Mouse (Mus musculus): Measurements from ENCODE around the gene H2-T22.
"Not testable (repeated sequence)": the region's sequence is repeated elsewhere in the genome, so short reads cannot be mapped to it uniquely, and the experiment has no call there.

Gene H2-T22

GRCm38 (mm10) chr17:36030046-36030702, 12.4 kb downstream of the H2-T22 start:
- DNase-seq (ENCODE audit: low spot score in 2 of 2): not testable (repeated sequence)

- DNase-seq (ENCODE audit: low spot score in 2 of 2): no peak
Observed at GRCm38 (mm10) chr17:36028879-36029619, 13.5 kb downstream of the H2-T22 start.

- DNase-seq (ENCODE audit: low spot score in 2 of 2): no peak
Observed at GRCm38 (mm10) chr17:36027663-36028062, 14.9 kb downstream of the H2-T22 start.

DNA sequence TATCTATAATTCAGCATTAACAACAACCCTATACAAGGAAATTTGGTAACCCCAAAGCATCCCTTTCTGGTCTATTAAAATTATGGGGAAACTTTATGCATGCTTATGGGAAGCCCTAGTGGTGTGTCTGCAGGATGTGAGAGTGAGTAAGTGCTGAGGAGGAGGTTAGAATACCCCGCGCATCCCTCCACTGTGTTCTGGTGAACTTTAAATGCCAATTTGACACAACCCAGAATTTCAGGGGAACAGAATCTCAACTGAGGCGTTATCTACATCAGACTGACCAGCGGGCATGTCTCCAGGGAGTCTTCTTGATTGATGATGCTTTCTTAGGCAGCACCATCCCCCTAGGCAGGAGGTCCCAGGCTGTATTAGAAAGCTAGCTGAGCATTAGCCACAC, 16.6 kb downstream of the H2-T22 start:
- no peak for DNase-seq (ENCODE audit: low spot score in 2 of 2)

- no peak for DNase-seq (ENCODE audit: low spot score in 2 of 2)
Observed at GRCm38 (mm10) chr17:36025197-36025596, 17.4 kb downstream of the H2-T22 start.

DNA sequence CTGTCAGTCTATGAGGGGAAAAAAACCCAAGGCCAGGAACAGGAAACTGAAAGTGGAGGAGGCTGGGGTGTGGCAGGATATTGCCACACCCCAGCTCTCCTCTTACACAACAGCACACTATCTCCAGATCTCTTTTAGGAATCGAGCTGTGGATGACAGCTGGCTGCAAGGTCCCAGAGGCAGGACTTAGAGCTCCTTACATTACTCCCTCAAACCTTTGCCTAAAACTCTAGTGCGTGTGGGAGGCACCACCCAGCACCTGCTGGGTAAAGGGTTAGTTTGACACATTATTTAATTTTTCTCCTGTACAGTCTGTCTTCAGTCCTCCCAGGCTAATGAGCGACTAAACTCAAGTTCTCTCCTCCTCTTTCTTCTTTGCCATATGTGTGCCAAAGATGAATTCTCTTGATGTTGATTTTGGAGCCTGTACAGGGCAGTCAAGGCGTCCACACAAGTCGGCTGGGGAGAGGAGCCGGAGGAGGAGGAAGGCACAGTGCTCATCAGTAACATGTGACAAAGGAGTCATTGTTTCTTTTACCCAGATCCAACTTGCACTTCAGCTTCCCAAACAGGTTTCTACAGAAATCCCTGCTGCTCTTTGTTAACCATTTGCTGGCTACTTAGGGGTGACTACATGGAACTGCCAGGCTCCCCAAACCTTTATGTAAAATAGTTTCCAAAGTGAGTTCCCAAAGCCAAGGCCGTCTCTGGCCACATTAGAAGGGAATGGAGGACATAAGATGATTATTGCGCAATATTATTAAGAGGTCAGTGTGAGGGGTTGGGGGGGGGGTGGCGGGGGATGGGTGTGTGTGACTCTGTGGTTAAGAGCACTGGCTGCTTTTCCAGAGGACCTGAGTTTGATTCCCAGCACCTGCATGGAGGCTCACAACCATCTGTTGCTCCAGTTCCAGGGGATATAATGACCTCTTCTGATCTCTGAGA, 18.6 kb downstream of the H2-T22 start:
- peak in 1 of 2 experiments; percentile 21 for DNase-seq (ENCODE audit: low spot score in 2 of 2)

DNA sequence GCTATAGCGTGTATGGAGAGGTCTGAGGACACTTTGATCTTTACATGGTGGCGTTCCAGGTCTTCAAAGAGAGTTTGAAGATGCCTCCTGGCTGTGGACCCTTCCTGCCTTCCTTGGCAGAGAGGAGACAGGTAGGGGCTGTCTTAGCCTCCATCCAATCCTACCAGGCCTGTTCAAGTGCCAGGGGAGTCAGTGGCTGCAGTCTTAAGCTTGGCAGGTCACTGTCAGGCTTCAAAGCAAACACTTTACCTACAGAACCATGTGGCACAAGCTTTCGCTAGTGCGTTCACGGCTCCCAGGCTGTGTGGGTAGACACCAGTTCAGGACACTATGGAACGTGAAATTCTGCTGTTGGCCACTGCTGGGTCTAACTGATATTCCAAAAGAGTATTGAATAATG, 19.6 kb downstream of the H2-T22 start:
- no peak for DNase-seq (ENCODE audit: low spot score in 2 of 2)

GRCm38 (mm10) chr17:36022098-36022497, 20.4 kb downstream of the H2-T22 start:
- DNase-seq (ENCODE audit: low spot score in 2 of 2): no peak

GRCm38 (mm10) chr17:36021309-36021708, 21.2 kb downstream of the H2-T22 start:
- no peak for DNase-seq (ENCODE audit: low spot score in 2 of 2)

DNA sequence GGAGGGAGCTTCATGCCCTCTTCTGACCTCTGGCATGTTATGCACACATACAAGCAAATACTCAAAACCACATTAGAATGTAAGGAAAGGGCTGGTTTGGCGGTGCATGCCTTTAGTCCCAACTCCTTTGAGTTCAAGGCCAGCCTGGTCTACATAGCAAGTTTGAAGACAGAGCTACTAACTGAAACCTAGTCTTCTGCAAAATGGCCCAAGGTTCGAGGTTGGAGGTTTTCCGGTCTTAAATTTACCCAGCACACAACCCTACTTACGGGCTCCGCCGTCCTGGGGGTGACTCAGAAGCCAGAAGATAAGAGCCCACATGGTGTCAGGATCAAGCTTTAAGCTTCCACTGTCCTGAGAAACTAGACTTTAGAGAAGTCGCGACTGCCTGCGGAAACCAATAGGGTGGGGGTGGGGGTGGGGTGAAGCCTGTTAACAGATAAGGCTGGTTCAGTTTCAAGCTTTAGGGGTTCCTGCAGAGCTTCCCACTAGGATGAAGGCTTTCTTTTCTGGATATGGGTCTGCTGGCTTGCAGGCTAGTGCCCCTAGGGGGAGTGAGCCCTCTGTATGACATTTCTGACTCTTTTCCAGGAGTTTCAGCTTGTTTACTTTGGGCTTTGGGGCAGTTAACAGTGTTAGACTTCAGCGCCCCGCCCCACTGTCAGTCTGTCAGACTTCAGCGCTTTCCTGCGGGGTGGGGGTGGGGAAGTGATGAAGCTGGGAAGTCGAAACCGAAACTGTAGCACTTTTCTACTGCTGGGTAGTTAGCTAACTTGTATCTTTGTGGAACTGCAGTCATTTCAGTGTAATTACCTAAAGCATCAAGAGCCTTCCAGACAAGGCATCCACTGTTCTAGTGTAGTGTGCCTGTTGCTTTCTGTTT, 22.1 kb downstream of the H2-T22 start, which contains the start of gene H2-T24:
Gene H2-T24 (minus strand): TSS at position 370 of the 883 bp plus-strand sequence.
- DNase-seq (ENCODE audit: low spot score in 2 of 2): peak; percentile 80 to 86

- DNase-seq (ENCODE audit: low spot score in 2 of 2): no peak
Observed at GRCm38 (mm10) chr17:36019519-36019918, 23.0 kb downstream of the H2-T22 start.

DNA sequence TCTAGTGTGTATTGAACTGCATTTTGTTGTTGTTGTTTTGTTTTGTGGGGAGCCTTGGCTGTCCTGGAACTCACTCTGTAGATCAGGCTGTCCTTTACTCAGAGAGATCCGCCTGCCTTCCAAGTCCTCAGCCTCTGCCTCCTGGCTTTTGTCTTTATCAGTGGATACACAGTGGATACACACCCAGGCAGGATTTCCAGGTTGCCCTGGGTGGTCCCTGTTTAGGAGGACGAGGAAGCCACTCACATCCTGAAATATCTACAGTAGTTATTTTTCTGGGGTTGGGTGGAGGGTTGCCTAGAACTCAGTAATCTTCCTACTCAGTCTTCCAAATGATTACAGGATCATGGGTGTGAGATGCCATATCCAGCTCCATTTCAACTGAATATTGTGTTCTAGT, 23.6 kb downstream of the H2-T22 start:
- DNase-seq (ENCODE audit: low spot score in 2 of 2): no peak

GRCm38 (mm10) chr17:36017046-36017445, 25.5 kb downstream of the H2-T22 start:
- DNase-seq (ENCODE audit: low spot score in 2 of 2): no peak

- DNase-seq (ENCODE audit: low spot score in 2 of 2): no peak
Observed at GRCm38 (mm10) chr17:36014977-36015376, 27.6 kb downstream of the H2-T22 start.

- DNase-seq (ENCODE audit: low spot score in 2 of 2): not testable (repeated sequence)
Observed at GRCm38 (mm10) chr17:36004409-36004808, 38.1 kb downstream of the H2-T22 start.

- DNase-seq (ENCODE audit: low spot score in 2 of 2): no peak
Observed at GRCm38 (mm10) chr17:36003331-36003730, 39.2 kb downstream of the H2-T22 start.

DNA sequence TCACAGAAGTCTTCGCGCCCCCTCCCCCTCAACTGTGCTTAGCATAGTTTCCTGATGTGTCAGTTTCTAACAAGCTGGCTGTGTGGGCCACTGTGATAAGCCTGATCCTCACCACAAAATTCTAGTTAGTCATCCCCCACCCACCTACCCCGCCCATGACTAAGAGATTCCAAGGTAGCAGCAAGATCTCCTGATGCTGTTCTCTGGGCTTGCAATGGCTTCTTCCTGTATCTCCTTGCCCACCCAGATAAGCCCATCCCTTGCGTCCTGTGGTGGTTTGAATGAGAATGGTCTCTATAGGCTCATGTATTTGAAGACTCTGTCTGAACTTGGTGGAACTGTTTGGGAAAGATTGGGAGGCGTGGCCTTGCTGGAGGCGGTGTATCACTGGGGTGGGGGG, 40.6 kb downstream of the H2-T22 start:
- DNase-seq (ENCODE audit: low spot score in 2 of 2): peak; percentile 35 to 44

DNA sequence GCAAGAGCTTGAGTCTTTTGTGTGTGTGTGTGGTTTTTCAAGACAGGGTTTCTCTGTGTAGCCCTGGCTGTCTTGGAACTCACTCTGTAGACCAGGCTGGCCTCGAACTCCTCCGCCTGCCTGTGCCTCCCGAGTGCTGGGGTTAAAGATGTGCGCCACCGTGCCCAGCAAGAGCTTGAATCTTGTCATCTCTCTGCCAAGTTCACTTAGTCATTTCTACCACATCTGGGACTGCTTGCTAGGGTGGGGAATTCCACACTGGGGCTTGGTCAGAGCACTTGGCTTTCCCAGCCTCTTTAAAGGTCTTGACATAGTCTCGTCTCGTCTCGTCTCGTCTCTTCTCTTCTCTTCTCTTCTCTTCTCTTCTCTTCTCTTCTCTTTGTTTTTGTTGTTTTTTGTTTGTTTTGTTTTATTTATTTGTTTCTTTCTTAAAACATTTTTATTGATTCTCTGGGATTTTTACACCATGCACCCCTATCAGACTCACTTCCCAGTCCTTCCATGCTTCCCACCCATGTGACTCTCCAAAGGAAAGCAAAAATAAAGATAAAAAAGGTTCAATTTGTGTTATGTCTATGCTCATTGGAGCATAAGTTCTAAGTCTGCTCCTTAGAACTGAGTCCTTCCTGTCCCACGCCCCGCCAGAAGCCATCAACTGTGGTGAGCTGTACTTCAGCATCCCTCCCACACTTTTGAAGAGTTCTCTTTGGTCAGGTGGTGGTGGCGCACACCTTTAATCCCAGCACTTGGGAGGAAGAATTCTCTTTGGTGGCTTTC, 41.2 kb downstream of the H2-T22 start:
- peak; percentile 57 to 72 for DNase-seq (ENCODE audit: low spot score in 2 of 2)

- DNase-seq (ENCODE audit: low spot score in 2 of 2): peak in 1 of 2 experiments; percentile 26
Observed at GRCm38 (mm10) chr17:36000349-36000748, 42.2 kb downstream of the H2-T22 start.

- DNase-seq (ENCODE audit: low spot score in 2 of 2): peak; percentile 72 to 78
Observed at GRCm38 (mm10) chr17:35999356-35999755, 43.2 kb downstream of the H2-T22 start.
